Mouse (Mus musculus) CD8-positive naive resting alpha-beta T cell, adult 57 days (primary cell): Measurements from ENCODE around the gene Sfxn4. TPM values are rescaled to one million over a fixed set of nuclear protein-coding genes. Genes with fewer than 3 reads are reported as not detected.

Experiments
- total RNA-seq: library from RNA; stranded (reverse); gene quantifications from one replicate; pipeline ENCODE4 v1.2.4, GENCODE M21; 2023

Sfxn4 gene
- 5.7 TPM for total RNA-seq

DNA sequence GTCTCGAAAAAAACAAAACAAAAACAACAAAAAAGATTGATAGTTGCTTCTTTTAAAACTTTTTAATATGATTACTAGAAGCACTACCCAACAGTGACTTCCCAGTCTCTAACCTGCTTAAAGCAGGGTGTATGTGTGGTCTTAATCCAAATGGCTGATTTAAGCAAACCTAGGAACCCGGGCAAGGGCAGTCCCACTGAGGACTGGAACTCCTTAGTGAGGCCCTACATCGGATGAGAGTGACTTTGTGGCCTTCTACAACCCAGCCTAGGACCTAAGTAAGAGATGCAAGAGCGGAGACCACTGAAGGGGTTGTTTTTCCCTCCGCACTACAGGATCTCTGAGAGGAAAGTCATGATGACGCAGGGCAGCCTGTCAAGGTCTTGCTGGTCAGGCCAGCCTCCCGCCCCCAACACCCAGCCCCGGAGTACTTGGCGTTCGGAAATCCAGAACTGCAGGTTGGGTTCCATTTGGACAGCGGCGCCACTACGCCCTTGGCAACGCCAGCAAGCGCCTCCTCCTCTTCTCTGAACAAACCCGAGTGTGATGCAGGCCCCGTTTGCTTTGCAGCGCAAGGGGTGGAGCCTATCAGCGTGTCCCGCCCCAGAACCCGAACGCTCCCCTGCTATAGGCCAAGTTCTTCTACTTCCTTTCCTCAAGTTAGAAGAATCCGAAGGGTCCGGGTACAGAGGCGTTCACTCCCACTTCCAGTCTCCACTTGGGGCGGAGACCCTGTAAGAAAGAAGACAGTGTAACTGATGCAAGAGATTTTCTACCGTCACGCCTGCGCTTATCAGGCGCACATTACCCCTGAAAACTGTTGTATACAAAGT, at the start of gene Sfxn4:
Sfxn4 (minus strand) TSS at position 612 of the 833 bp plus-strand sequence.

DNA sequence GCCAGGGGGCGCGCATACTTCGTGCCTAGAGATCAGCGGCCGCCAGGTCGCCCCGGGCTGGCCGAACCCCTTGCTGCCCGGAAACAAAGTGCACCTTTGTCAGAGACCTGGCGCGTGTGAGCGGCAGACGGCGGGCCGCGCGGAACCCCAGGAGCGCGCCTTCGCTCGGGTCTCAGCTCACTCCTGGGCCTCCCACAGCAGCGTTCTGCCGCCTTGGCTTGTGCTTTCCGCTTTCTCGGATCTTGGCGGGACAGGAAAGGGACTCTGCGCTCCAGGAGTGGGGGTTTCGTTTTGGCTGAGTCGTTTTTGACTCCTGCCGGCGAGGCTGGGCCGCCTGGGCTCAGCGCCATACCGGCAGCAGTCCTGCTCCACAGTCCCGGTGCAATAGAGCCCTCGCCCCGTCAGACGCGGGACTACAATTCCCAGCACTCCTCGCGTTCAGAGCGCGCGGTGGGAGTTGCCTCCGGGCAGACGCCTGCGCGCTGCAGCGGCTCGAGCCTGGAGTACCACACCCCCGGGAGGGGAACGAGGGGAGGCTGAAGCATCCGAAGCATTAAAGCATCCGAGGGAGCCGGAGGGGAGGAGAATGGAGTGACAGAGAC, 28.5 kb upstream of the Sfxn4 start, which contains the start of gene Grk5:
Grk5 (plus strand) TSS at position 36 of the 602 bp plus-strand sequence.

DNA sequence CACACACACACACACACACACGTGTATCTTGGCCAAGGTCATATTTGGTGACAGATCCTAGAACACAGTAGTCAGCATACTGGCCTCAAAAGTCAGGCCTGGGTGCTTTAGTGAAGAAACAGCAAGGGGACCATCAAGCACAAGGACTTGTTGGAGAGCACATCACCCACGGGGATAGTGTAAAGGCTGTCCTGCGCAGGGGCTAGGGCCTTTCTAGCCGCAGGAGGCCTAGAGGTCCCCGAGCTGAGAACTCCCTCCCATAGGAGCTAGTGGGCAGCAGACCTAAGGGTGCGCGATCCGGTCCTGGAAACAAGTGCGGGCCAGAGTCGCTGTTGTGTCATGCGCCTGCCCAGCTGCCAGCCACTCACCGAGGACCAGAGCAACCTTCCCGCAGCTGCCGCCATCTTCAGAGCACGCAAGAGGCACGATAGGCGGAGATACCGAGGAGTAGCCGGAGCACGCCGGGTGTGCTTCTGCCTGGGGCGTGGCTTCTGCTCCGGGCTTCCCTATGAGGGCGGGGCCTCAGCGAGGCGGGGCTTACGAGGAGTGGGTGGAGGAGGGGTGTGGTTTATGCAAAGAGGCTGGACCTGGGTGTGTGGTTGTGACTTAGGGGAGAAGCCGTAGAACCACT, 12.9 kb upstream of the Sfxn4 start, which contains the start of gene Prdx3:
Prdx3 (minus strand) TSS at position 493 of the 631 bp plus-strand sequence.

DNA sequence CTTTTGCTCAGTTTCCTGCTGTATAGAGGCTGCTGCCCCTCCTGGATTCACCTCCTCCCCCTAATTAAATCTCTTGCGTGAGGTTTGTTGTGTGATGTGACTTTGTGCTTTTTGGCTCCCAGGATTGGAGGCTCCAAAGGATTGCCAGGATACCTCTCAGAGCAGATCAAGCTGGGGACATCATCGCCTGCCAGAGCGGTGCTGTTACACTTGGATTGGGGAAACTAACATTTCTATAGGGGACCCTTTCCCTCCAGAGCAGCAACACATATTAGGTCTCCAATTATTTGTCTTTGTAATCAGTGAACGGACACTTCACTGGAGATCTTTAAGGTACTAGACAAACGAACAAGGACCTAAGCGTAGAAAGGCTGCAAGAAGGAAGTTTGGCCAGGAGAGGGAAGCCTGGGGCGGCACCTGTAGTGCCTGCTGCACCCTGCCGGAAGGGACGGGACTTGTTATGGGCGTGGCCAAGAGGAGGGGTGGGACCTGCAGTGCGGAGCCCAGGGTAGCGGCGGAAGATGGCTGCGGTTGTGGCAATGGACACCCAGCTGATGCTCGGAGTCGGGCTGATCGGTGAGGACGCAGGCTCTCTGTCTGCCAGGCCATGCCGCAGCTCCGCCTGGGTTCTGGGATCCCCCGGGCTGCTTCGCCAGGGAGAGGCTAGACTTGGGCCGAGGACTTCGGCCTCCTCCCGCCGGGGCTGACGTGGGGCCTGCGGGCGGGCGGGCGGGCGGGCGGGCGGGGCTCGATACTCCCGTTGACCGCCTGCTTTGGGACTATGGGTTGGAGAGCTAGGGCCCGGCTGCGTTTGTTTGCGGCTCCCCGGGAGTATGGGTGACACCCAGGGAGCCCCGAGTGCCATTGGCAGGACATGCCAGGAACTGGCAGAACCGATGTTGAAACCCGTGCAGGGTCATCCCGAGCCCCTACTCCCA, 49.9 kb downstream of the Sfxn4 start, which contains the start of gene Fam45a:
Fam45a (plus strand) TSS at position 488 of the 938 bp plus-strand sequence.

DNA sequence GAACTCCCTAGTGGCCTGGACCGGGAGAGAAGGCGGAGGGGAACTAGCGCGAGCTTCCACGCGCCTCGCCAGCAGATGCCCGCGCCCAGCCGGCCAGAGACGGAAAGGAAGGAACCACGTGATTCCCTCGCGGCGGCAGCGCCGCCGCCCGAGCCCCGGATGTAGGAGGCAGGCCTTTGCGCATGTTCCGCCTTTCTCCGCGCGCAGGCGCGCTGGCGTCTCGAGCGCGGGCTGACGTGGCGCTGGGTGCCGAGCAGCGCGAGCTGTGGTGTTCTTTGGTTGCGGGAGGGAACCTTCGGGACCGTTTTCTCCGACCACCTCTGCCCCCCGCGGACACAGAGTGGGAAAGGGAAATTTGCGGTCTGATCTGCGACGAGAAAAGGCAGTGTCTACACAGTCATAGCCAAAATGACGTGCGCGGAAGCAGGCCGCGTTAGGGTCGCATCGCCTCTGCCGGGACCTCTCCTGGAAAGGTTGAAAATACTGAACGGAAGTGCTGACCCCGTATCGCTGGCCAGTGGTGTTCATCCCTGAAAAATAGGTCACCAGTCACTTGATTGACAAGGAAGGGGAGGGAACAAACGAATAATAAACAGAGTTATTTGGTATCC, 70.6 kb downstream of the Sfxn4 start, which contains the start of gene Eif3a:
Eif3a (minus strand) TSS at position 108 of the 611 bp plus-strand sequence.

Other genes with a start within 250 kb of the Sfxn4 start
- 3.5 TPM for gene Nanos1, start 105.5 kb downstream of the Sfxn4 start, total RNA-seq
- gene Eif3a, start 70.8 kb downstream of the Sfxn4 start, total RNA-seq = 210 TPM
- 23.6 TPM for gene Fam45a, start 49.9 kb downstream of the Sfxn4 start, total RNA-seq
- 54.0 TPM for gene Prdx3, start 13.1 kb upstream of the Sfxn4 start, total RNA-seq
- gene Grk5, start 28.3 kb upstream of the Sfxn4 start, total RNA-seq = 5.9 TPM